Mouse (Mus musculus) C2C12 (cell line): ENCODE data around the gene Csnk2b. TPM values are rescaled to one million over a fixed set of nuclear protein-coding genes. Genes with fewer than 3 reads are reported as not detected.
"Not testable (repeated sequence)": the region's sequence is repeated elsewhere in the genome, so short reads cannot be mapped to it uniquely, and the experiment has no call there.

Source experiments
- H3K27me3 ChIP-seq: one replicate; pipeline ENCODE4 v1.6.1; 2011; ENCODE audit not compliant: control insufficient read depth, insufficient read depth, insufficient read length
- H3K36me3 ChIP-seq: one replicate; pipeline ENCODE4 v1.6.1; 2011; ENCODE audit not compliant: control insufficient read depth, insufficient read depth
- H3K4me3 ChIP-seq: one replicate; pipeline ENCODE4 v1.5.1; 2011; ENCODE audit warnings: mild to moderate bottlenecking, control low read depth; ENCODE audit not compliant: poor library complexity, insufficient read depth, severe bottlenecking
- H3K79me2 ChIP-seq: one replicate; pipeline ENCODE4 v1.6.1; 2011; ENCODE audit not compliant: control insufficient read depth, insufficient read depth
- H3K79me3 ChIP-seq: one replicate; pipeline ENCODE4 v1.6.1; 2011; ENCODE audit warnings: low read depth, control low read depth
- H3ac ChIP-seq: one replicate; pipeline ENCODE3; 2011; ENCODE audit warnings: low read depth; ENCODE audit not compliant: control insufficient read depth, insufficient read length
- CEBPB ChIP-seq: IDR thresholded peaks from one replicate; pipeline ENCODE4 v1.6.1; 2011; ENCODE audit warnings: low read depth, mild to moderate bottlenecking, control low read depth, moderate library complexity
- CTCF ChIP-seq: IDR thresholded peaks from one replicate; pipeline ENCODE4 v1.5.1; 2011; ENCODE audit not compliant: control insufficient read depth, insufficient read depth, insufficient read length
- FOSL1 ChIP-seq: IDR thresholded peaks from one replicate; pipeline ENCODE4 v1.8.0; 2011; ENCODE audit warnings: mild to moderate bottlenecking, low read length; ENCODE audit not compliant: poor library complexity, insufficient read depth, severe bottlenecking
- MAX ChIP-seq: IDR thresholded peaks from one replicate; pipeline ENCODE4 v1.6.1; 2011; ENCODE audit warnings: mild to moderate bottlenecking, control low read depth
- MYOD1 ChIP-seq: IDR thresholded peaks from one replicate; pipeline ENCODE4 v1.6.1; 2011; ENCODE audit warnings: low read depth; ENCODE audit not compliant: control insufficient read depth, insufficient read length
- MYOG ChIP-seq: IDR thresholded peaks from one replicate; pipeline ENCODE4 v1.6.1; 2011; ENCODE audit not compliant: control insufficient read depth, insufficient read length; ENCODE audit errors: extremely low read depth
- USF1 ChIP-seq: IDR thresholded peaks from one replicate; pipeline ENCODE4 v1.6.1; 2011; ENCODE audit warnings: low read depth, mild to moderate bottlenecking, control low read depth, moderate library complexity
- polyA plus RNA-seq: library from polyadenylated mRNA; unstranded; fragments of >200 nt; fragmentation: generic; extraction: Trizol; gene quantifications from one replicate; pipeline ENCODE4 v1.2.1, GENCODE M21; 2012; ENCODE audit warnings: missing spikeins

Gene Csnk2b
- polyA plus RNA-seq, 1 experiment = 300 TPM

DNA sequence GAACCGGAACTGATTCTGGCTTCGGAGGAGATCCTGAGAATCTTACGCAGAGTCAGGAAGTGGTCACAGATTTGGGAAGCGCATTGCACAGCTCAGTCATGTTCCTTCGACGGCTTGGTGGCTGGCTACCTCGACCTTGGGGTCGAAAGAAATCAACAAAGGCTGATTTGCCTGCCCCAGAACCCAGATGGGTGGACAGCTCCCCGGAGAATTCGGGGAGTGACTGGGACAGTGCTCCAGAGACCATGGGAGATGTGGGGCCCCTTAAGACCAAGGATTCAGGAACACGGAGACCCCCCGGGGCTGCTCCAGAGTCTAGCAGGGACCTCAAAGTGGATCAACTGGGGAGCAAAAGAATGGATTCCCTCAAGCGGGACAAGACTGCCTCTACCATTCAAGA, 5.2 kb upstream of the Csnk2b start:
- TF ChIP-seq FOSL1 = no peak
- TF ChIP-seq USF1 = no peak
- no peak for TF ChIP-seq CTCF
- TF ChIP-seq MYOD1 = no peak
- no peak for TF ChIP-seq MAX
- TF ChIP-seq MYOG = no peak
- Histone ChIP-seq H3K79me3 (peaks cover 31% of the 10 kb centered on the region), H3K79me2 (peaks cover 45% of the 10 kb centered on the region), H3ac (peak overlapping the region; percentile 91), H3K27me3 (no peaks in the 10 kb centered on the region), H3K36me3 (peaks cover 12% of the 10 kb centered on the region), H3K4me3 (peak overlapping the region; percentile 53)

DNA sequence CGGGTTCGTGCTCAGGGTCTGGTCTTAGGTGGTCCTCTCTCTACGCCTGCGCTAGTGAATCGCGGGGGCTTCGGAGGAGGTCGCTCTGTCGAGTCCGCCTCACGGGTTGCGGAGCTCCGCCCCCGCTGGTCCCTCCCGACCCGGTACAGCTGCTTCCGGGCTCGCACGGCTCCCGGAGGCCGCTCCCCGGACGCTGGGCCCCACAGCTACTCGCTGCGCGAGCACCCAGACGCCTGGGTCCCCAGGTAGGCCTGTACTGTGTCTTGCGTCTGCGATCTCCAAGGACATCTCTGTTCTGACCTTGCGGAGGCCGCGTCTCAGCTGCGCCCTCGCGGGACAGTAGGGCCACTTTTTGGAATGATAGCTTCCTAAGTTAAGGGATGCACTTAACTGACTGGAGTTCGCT, 4.4 kb upstream of the Csnk2b start, which contains the start of gene D17H6S53E:
TSS of gene D17H6S53E (plus strand) at position 168 of the 406 bp plus-strand sequence.
- Histone ChIP-seq H3K36me3 (peaks cover 12% of the 10 kb centered on the region), H3ac (peak within 1 kb of the TSS; percentile 91), H3K27me3 (no peaks in the 10 kb centered on the region), H3K79me3 (peaks cover 36% of the 10 kb centered on the region), H3K4me3 (peak within 1 kb of the TSS; percentile 53), H3K79me2 (peaks cover 51% of the 10 kb centered on the region)
- TF ChIP-seq USF1 (no peak), CEBPB (no peak), MYOD1 (no peak), MYOG (no peak), MAX (no peak), CTCF (no peak), FOSL1 (no peak)

DNA sequence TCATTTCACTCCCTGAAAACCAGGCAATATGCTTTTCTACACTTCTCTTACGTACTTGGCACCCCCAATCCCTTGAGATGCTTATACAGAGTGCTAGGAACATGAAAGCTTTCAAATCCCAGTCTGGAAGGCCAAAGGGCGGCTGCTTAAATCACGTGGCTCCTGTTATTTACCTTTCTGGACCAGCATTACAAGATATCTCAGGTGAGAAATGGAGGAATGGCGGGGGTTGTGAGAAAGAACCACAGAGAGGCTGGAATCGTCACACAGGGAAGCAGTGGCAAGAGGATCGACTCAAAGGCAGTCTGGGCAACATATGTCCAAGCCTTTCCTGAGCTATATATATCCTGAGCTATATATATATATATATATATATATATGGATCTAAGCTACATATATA, 3.7 kb upstream of the Csnk2b start:
- no peak for TF ChIP-seq MAX
- no peak for TF ChIP-seq CTCF
- TF ChIP-seq CEBPB = no peak
- no peak for TF ChIP-seq FOSL1
- no peak for TF ChIP-seq USF1
- TF ChIP-seq MYOG = no peak
- TF ChIP-seq MYOD1 = no peak
- Histone ChIP-seq H3K4me3 (peak overlapping the region; percentile 53), H3K79me2 (peaks cover 56% of the 10 kb centered on the region)

DNA sequence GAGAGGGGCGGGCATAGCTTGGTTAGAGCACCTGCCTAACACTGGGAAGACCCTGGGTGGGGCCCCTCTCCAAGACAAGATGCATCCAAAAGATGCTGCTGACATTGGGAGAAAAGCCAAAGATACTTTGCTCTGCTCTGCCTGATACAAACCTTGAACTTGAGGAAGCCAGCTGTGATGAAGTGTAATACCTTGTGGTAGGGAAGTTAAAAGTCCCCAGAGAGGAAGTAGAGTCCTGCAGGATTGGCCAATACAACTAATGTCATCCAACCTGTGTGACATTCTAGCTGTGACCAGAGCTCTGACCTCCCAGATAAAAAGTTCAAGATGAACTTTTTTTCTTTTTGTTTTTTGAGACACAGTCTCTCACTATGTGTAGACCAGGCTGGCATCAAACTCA, 3.2 kb upstream of the Csnk2b start:
- H3K4me3 ChIP-seq = no peak overlapping the region

More for the DNA sequence above, 3.7 kb upstream of the Csnk2b start:
- H3ac ChIP-seq = no peak overlapping the region
- H3K27me3 ChIP-seq = no peaks in the 10 kb centered on the region
- H3K79me3 ChIP-seq = peaks cover 40% of the 10 kb centered on the region
- H3K36me3 ChIP-seq = peaks cover 12% of the 10 kb centered on the region

DNA sequence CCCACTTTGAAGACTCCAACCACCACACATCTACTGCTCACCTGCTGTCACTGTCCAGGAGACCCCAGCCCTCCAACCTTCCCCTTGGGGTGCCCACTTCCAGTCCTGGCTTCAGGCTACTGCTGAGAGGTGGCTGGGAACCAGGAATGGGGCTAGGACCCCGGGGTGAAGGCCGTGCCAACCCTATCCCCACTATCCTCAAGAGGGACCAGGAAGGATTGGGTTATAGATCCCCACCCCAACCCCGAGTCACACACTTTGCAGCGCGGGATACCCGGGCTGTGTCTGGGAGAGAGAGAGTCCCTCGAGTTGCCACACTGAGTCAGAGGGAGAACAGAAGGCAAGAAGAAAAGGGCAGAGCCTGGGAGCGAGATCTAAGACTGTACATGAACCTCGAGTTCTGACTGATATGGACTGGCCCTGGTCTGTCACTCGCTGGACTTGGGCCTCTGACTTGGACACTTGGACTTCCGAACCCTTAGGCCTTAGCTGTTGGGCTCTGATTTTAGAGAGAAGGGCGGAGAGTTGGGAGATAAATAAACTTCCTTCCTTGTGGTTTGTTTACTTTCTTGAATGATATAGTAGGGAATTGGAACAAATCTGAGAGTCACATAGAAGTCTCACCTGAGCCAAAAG, 2.5 kb upstream of the Csnk2b start:
- H3K4me3 ChIP-seq, H3K27me3 ChIP-seq, H3ac ChIP-seq: not testable (repeated sequence)
- Histone ChIP-seq H3K36me3 (peaks cover 20% of the 10 kb centered on the region), H3K79me2 (peaks cover 68% of the 10 kb centered on the region), H3K79me3 (peaks cover 51% of the 10 kb centered on the region)

More for the DNA sequence above, 3.2 kb upstream of the Csnk2b start:
- Histone ChIP-seq H3K27me3 (no peaks in the 10 kb centered on the region), H3K36me3 (peaks cover 13% of the 10 kb centered on the region), H3ac (no peak overlapping the region), H3K79me2 (peaks cover 61% of the 10 kb centered on the region), H3K79me3 (peaks cover 45% of the 10 kb centered on the region)
- no peak for TF ChIP-seq CTCF
- TF ChIP-seq MAX = no peak
- TF ChIP-seq MYOD1 = no peak
- TF ChIP-seq USF1 = no peak
- no peak for TF ChIP-seq FOSL1
- no peak for TF ChIP-seq CEBPB
- no peak for TF ChIP-seq MYOG

GRCm38 (mm10) chr17:35123287-35123686, 1.4 kb upstream of the Csnk2b start:
- H3K27me3 ChIP-seq, H3ac ChIP-seq, H3K4me3 ChIP-seq: not testable (repeated sequence)
- Histone ChIP-seq H3K79me3 (peaks cover 47% of the 10 kb centered on the region), H3K79me2 (peaks cover 68% of the 10 kb centered on the region), H3K36me3 (peaks cover 28% of the 10 kb centered on the region)
